Mouse (Mus musculus) heart, adult 2 months (tissue): ENCODE results near the gene Card6.

Experiments
- CTCF ChIP-seq: fragments of 200-600 bp; IDR thresholded peaks from 2 replicates; pipeline ENCODE4 v1.8.1; 2022; ENCODE audit warnings: antibody characterized with exemption, mild to moderate bottlenecking, moderate library complexity
- EP300 ChIP-seq: fragments of 200-500 bp; IDR thresholded peaks from 2 replicates; pipeline ENCODE4 v1.6.1; 2011; ENCODE audit warnings: low read depth, low read length, control low read depth; ENCODE audit not compliant: insufficient read depth
- POLR2A ChIP-seq: fragments of 200-500 bp; IDR thresholded peaks from 2 replicates; pipeline ENCODE4 v1.6.1; 2011; ENCODE audit warnings: mild to moderate bottlenecking, low read depth, low read length, control low read depth; ENCODE audit not compliant: insufficient read depth

DNA sequence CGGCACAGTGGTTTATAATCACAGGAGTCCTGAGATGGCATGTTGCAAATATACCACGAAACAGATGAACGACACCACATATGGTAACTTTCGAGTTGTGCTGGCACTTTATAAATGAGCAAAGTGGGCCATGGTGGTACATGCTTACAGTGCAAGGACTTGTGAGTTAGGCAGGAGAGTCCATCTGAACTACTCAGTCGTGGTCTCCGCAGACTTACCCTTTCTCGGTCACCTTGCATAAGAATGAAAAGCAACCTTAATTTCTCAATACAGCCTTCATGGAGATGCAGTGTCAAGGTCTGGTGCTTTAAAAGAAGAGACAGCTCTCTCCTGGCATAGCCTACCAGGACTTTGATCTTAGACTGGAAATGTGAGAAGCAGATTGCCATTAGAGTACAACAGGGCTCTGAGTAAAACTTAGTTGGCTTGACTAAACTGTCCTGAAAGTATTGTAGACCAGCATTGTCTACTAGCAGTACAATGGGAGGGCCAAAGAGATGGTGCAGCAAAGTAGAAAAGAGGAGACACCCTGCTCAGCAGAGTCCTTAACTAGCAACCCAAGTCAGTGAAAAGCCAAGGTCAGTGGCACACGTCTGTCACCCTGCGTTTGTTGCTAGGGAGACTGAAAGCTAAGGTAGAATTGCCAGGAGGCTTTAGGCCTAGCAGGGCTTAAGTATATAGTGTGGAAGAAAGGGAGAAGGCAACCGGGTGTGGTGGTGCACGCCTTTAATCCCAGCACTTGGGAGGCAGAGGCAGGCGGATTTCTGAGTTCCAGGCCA lies 13.4 kb upstream of the Card6 start:
- TF ChIP-seq EP300, result no peak
- TF ChIP-seq CTCF, result no peak
- no peak for TF ChIP-seq POLR2A
